In the genomic region with DNA sequence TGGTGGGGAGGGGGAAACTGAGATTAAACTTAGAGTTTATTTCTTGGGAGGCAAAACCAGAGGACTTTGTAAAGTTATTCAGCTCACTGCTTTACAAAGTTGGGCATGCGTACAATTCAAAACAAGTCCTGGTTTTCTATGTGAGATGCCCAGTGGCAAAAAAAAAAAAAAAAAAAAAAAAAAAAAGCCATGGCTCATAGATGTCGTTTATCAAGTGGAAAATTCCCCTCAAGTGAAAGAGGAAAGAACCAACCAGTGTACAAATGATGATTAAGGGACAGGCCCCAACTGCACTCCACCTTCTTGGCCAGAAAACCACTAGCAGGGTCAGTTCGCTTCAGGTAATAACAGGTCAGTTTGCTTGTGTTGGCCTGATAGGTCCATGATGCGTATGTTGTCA, we compare ENCODE assay signal across 29 mouse cellular contexts. TPM values are rescaled to one million over a fixed set of nuclear protein-coding genes. Genes with fewer than 3 reads are reported as not detected.
"Had no signal": no experiment of that assay in that cellular context is flagged by ENCODE, and none has a peak within 500 bp of the region (broad histone marks: within the 10 kb centered on the region; RNA-seq: fewer than 3 reads in every experiment).

No protein-coding gene starts in this region.

- H3K4me2 ChIP-seq: limb, embryonic 12.5 days; limb, embryonic 15.5 days; liver, embryonic 13.5 days; midbrain, embryonic 11.5 days had no signal

- H3K27me3 ChIP-seq: limb, embryonic 12.5 days; limb, embryonic 15.5 days; liver, embryonic 13.5 days had no signal

- H3K4me1 ChIP-seq: limb, embryonic 12.5 days; limb, embryonic 15.5 days had no signal

- DNase-seq: kidney, postnatal 10 days; layer of hippocampus, postnatal 36 days; left cerebral cortex, postnatal 4 days; liver, embryonic 13.5 days; lung, adult 2 months; lung, postnatal 14 days; lung, postnatal 4 days; midbrain, embryonic 14.5 days; thymus, adult 2 months; thymus, postnatal 14 days; thymus, postnatal 4 days had no signal

- ATAC-seq: intestine, embryonic 16.5 days had no signal

- H3K4me3 ChIP-seq: layer of hippocampus, adult 2 months; limb, embryonic 12.5 days; limb, embryonic 15.5 days; liver, embryonic 13.5 days had no signal

- H3K27ac ChIP-seq: layer of hippocampus, adult 2 months; limb, embryonic 12.5 days; limb, embryonic 15.5 days; liver, embryonic 13.5 days; stomach, postnatal 0 days had no signal

- H3K9me3 ChIP-seq: limb, embryonic 12.5 days; limb, embryonic 15.5 days; liver, embryonic 13.5 days had no signal

- H3K36me3 ChIP-seq: limb, embryonic 12.5 days; limb, embryonic 15.5 days; liver, embryonic 13.5 days had no signal

- H3K9ac ChIP-seq: limb, embryonic 12.5 days; limb, embryonic 15.5 days; liver, embryonic 13.5 days had no signal

RNA-seq across cellular contexts. Expression of a gene that starts 3.7 kb away (rescaled TPM):
- total RNA-seq: layer of hippocampus, adult 2 months; layer of hippocampus, postnatal 10 days; layer of hippocampus, postnatal 36 days; left cerebral cortex, adult 8-10 months; left cerebral cortex, postnatal 14 days; left cerebral cortex, postnatal 4 days; megakaryocyte-erythroid progenitor cell, adult 5-6 weeks; midbrain, postnatal 0 days had no signal
- polyA plus RNA-seq: intestine, embryonic 16.5 days; limb, embryonic 12.5 days; limb, embryonic 15.5 days; lung, adult 2 months; lung, embryonic 16.5 days; midbrain, embryonic 14.5 days; midbrain, postnatal 0 days; neural tube, embryonic 14.5 days; stomach, embryonic 14.5 days; thymus, adult 2 months had no signal

RNA-seq across cellular contexts. Expression of a gene that starts 6.1 kb away (rescaled TPM):
- total RNA-seq: layer of hippocampus, adult 2 months; layer of hippocampus, postnatal 10 days; layer of hippocampus, postnatal 36 days; left cerebral cortex, adult 8-10 months; left cerebral cortex, postnatal 14 days; left cerebral cortex, postnatal 4 days; midbrain, postnatal 0 days had no signal
- polyA plus RNA-seq: limb, embryonic 15.5 days; lung, adult 2 months; midbrain, postnatal 0 days; neural tube, embryonic 14.5 days; stomach, embryonic 14.5 days; stomach, postnatal 0 days had no signal

RNA-seq across cellular contexts. Expression of a gene that starts 9.8 kb away (rescaled TPM):
- total RNA-seq: layer of hippocampus, adult 2 months; layer of hippocampus, postnatal 10 days; layer of hippocampus, postnatal 36 days; left cerebral cortex, adult 8-10 months; left cerebral cortex, postnatal 14 days; left cerebral cortex, postnatal 4 days; megakaryocyte progenitor cell, adult 5-6 weeks; midbrain, postnatal 0 days had no signal
- polyA plus RNA-seq: intestine, embryonic 16.5 days; limb, embryonic 12.5 days; lung, adult 2 months; lung, embryonic 16.5 days; midbrain, embryonic 11.5 days; midbrain, embryonic 14.5 days; midbrain, postnatal 0 days; neural tube, embryonic 11.5 days; neural tube, embryonic 14.5 days; stomach, embryonic 14.5 days; stomach, postnatal 0 days; thymus, adult 2 months had no signal

RNA-seq across cellular contexts. Expression of a gene that starts 15.5 kb away (rescaled TPM):
- total RNA-seq: layer of hippocampus, adult 2 months; layer of hippocampus, postnatal 10 days; layer of hippocampus, postnatal 36 days; left cerebral cortex, adult 8-10 months; left cerebral cortex, postnatal 14 days; left cerebral cortex, postnatal 4 days; megakaryocyte progenitor cell, adult 5-6 weeks; midbrain, postnatal 0 days had no signal
- polyA plus RNA-seq: intestine, embryonic 16.5 days; limb, embryonic 12.5 days; limb, embryonic 15.5 days; lung, adult 2 months; lung, embryonic 16.5 days; midbrain, embryonic 14.5 days; midbrain, postnatal 0 days; neural tube, embryonic 14.5 days; spleen, adult 2 months; stomach, embryonic 14.5 days; stomach, postnatal 0 days; thymus, adult 2 months had no signal

RNA-seq across cellular contexts. Expression of a gene that starts 21.5 kb away (rescaled TPM):
- total RNA-seq: layer of hippocampus, adult 2 months; layer of hippocampus, postnatal 10 days; layer of hippocampus, postnatal 36 days; left cerebral cortex, adult 8-10 months; left cerebral cortex, postnatal 14 days; left cerebral cortex, postnatal 4 days; megakaryocyte progenitor cell, adult 5-6 weeks; megakaryocyte-erythroid progenitor cell, adult 5-6 weeks; midbrain, postnatal 0 days had no signal
- polyA plus RNA-seq: intestine, embryonic 16.5 days; limb, embryonic 12.5 days; lung, adult 2 months; lung, embryonic 16.5 days; midbrain, embryonic 11.5 days; midbrain, embryonic 14.5 days; midbrain, postnatal 0 days; neural tube, embryonic 11.5 days; neural tube, embryonic 14.5 days; small intestine, adult 2 months; stomach, embryonic 14.5 days; stomach, postnatal 0 days; thymus, adult 2 months had no signal
